Mouse (Mus musculus) stomach, adult 2 months (tissue): ENCODE data around the gene A230050P20Rik. TPM values are rescaled to one million over a fixed set of nuclear protein-coding genes. Genes with fewer than 3 reads are reported as not detected.

Experiments used
- polyA plus RNA-seq: library from polyadenylated mRNA; depleted of rRNA; stranded (reverse); fragments of >200 nt; gene quantifications from 2 replicates; pipeline ENCODE4 v1.2.3, GENCODE M21; 2012; rRNA removed

A230050P20Rik gene
- 27.0 and 29.6 TPM in 2 replicates for polyA plus RNA-seq

DNA sequence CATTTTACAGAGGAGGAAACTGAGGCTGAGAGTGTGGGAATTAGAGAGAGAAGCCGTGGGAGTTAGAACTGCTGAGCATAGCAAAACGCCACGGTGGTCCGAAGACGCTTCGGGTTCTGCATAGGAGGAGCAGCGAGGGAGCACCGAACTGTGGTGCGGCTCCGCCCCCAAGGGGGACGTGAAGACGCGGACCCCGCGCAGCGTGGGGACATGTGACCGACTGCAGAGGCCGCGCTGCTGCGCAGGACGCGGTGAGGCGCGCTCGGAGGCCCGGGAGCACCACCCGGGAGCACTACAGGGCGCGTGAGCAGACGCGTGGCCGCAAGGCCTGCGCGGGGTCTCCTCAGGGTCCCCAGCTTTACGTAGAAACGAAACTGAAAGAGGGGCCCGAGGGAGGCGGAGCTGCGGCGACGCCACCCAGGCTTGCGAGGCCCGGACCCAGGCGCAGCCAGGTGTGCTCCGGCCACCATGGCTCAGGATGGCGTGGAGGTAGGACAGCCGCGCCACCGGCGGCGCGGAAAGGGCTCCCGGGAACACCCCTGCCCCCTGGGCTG is at the start of gene A230050P20Rik:
A230050P20Rik (plus strand) TSS at position 195 of the 554 bp plus-strand sequence.

DNA sequence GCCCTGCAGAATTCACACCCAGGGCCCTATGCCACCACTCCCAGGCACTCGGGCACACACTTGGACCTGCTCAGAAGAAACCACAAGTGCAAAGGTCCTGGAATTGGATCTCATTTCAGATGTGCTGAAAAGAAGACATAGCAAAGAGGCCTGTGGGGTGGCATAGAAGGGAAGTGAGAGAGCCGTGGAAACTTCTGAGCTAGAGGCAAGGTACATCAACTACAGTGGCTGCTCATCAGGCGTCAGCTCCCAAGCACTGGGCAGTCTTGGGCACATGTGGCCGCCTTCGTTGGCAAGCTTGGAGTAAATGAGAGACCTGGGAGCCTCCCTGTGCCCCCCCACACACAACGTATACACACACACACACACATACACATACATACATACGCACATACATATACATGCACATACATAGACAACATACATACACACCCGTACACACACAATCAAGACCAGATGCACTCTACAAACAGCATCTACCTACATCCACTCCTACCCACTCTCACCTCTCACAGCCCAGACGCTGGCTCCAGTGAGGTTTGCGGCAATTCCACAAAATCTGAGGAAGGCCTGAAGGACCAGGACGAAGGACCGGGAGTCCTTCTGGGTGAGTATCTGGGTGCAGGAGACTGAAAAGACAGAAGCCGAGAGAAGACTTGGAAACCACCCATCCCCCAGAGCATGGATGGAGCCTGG is 10.8 kb downstream of the A230050P20Rik start, which contains the start of gene Angptl6:
Angptl6 (minus strand) TSS at position 631 of the 696 bp plus-strand sequence.

DNA sequence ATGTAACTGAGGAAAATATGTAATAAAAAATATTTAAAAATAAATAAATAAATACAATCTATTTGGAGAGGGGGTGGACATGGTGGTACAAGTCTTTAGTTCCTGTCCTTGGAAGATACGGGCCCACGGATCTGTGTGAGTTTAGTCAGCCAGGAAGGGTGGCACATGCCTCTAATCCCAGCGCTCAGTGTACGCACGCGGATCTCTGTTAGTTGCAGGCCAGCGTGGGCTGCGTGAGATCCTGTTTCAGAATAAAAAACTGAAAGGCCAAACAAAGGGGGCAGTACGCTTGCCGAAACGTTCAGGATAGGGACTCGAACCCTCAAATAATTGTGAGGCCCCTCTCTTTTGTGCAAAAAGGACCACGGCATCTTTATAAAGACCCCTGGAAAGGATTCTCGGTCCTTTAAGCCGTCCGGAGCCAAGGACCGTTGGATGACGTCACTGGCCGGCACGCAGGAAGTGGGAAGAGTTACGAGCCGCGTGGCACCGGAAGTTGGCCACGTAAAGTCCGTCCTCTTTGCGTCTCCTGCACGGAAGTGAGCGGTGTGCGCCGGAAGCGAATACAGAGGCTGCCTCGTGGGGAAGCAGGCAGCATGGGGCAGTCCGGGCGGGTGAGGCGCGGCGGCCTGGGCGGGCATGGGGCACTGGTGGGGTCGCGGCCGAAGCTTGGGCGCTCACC is 19.4 kb downstream of the A230050P20Rik start, which contains the start of gene Ppan:
Ppan (plus strand) TSS at position 472 of the 682 bp plus-strand sequence.

DNA sequence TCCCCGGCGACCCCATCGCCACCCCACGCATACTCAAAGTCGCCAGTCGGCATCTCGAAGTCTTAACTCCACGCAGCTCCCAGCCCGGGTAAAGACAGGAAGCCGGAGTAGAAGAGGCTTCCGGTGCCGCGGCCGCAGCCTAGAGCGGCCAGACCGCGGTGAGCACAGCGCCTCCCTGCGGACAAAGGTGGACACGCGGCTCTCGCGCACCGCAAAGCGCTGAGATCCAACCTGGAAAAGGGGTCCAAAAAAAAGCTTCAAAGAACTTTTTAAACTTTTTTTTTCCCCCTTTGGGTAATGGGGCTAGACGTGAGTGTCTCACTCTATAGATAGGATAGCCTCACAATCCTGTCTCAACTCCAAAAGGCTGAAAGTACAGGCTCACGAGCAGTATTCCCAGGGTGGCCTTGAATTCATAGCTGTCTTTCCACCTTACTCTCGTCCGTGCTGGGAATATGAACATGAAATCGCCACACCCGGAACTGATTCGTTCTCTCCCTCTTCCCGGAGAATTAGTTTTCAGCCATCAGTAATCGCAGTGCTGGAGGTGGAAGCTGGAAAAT is 30.1 kb downstream of the A230050P20Rik start, which contains the start of gene Eif3g:
Eif3g (minus strand) TSS at position 113 of the 563 bp plus-strand sequence.

Other genes starting within 250 kb of the A230050P20Rik start
- 85.7 and 103 TPM in 2 replicates for gene Ubl5, start 225.8 kb upstream of the A230050P20Rik start, polyA plus RNA-seq
- gene Fbxl12, start 223.9 kb upstream of the A230050P20Rik start, polyA plus RNA-seq: 16.8 and 20.1 TPM in 2 replicates
- gene Pin1, start 216.5 kb upstream of the A230050P20Rik start, polyA plus RNA-seq: 6.4 and 9.3 TPM in 2 replicates
- 0.68 and 0.78 TPM in 2 replicates for gene Olfm2, start 122.3 kb upstream of the A230050P20Rik start, polyA plus RNA-seq
- gene Col5a3, start 53.6 kb upstream of the A230050P20Rik start, polyA plus RNA-seq: 7.6 and 8.7 TPM in 2 replicates
- gene Rdh8, start 50.1 kb upstream of the A230050P20Rik start, polyA plus RNA-seq: not detected in 2 replicates
- gene Angptl6, start 11.1 kb downstream of the A230050P20Rik start, polyA plus RNA-seq: 4.6 and 6.6 TPM in 2 replicates
- gene Ppan, start 19.5 kb downstream of the A230050P20Rik start, polyA plus RNA-seq: 46.2 and 52.6 TPM in 2 replicates
- gene Eif3g, start 30.0 kb downstream of the A230050P20Rik start, polyA plus RNA-seq: 65.9 and 73.1 TPM in 2 replicates
- gene Dnmt1, start 91.2 kb downstream of the A230050P20Rik start, polyA plus RNA-seq: 11.1 and 12.4 TPM in 2 replicates
- 3.9 and 4.3 TPM in 2 replicates for gene S1pr2, start 108.1 kb downstream of the A230050P20Rik start, polyA plus RNA-seq
- 76.8 and 86.2 TPM in 2 replicates for gene Mrpl4, start 134.1 kb downstream of the A230050P20Rik start, polyA plus RNA-seq
- gene Icam1, start 147.3 kb downstream of the A230050P20Rik start, polyA plus RNA-seq: 3.9 and 4.4 TPM in 2 replicates
- 0.21 and 0.30 TPM in 2 replicates for gene Icam4, start 160.7 kb downstream of the A230050P20Rik start, polyA plus RNA-seq
- 0.21 and 0.48 TPM in 2 replicates for gene Icam5, start 163.4 kb downstream of the A230050P20Rik start, polyA plus RNA-seq
- gene Zglp1, start 198.5 kb downstream of the A230050P20Rik start, polyA plus RNA-seq: 0.12 and 1.0 TPM in 2 replicates
- gene Gm49373, start 204.5 kb downstream of the A230050P20Rik start, polyA plus RNA-seq: 0.09 TPM in 1 of 2 replicates, not detected in the other
- gene Fdx1l, start 205.0 kb downstream of the A230050P20Rik start, polyA plus RNA-seq: 22.8 and 51.6 TPM in 2 replicates
- 6.2 and 11.8 TPM in 2 replicates for gene Gm38431, start 223.4 kb downstream of the A230050P20Rik start, polyA plus RNA-seq
- gene Raver1, start 223.4 kb downstream of the A230050P20Rik start, polyA plus RNA-seq: 31.9 and 36.1 TPM in 2 replicates